Mouse (Mus musculus): ENCODE results near the gene Vmn1r55.

DNA sequence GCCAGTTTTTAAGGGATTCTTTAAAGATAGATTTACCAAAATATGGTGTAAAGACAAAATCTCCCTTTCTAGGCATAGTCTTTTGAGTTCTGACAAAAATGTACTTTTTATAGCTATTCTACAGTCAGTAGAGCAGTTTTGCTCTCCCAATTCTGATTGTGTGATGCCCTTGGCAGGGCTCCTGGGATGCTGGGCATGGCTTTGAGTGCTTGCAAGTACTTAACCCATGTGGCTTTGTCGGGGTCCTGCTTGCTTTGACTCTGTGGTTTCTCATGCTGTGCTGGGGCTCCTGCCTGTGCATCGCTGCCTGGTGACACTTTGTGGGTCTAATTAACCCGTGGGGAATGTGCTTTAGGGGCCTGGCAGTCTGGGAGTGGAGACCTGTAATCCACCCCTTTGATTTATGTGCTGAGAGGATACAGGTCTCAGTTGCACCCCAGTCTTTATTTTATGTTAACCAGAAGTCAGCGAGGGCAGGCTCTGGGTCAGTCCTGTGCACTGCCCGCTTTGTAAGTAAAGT, 62.5 kb downstream of the Vmn1r55 start:
- TF ChIP-seq E2F4 (IDR thresholded peaks at IDR 0.05; ENCODE audit: insufficient replicate concordance, low read depth, low read length) (no peak), POLR2A (IDR thresholded peaks at IDR 0.05; ENCODE audit: low read depth, low read length) (no peak), CHD2 (IDR thresholded peaks at IDR 0.05; ENCODE audit: low read length) (no peak), CTCF (conservative IDR thresholded peaks at IDR 0.05 in 1 of 2, IDR thresholded peaks at IDR 0.05 in 1 of 2; ENCODE audit: low read depth in 2 of 2, low read length in 2 of 2) (no peak), MAFK (IDR thresholded peaks at IDR 0.05; ENCODE audit: insufficient replicate concordance, low read length) (no peak), EP300 (IDR thresholded peaks at IDR 0.05; ENCODE audit: low read length) (no peak), ETS1 (conservative IDR thresholded peaks at IDR 0.05; ENCODE audit: low read depth, low read length) (no peak), USF1 (IDR thresholded peaks at IDR 0.05; ENCODE audit: low read depth, low read length) (no peak), SMC3 (IDR thresholded peaks at IDR 0.05; ENCODE audit: low read depth, low read length) (no peak), MAX (IDR thresholded peaks at IDR 0.05; ENCODE audit: low read length) (no peak), MXI1 (IDR thresholded peaks at IDR 0.05; ENCODE audit: low read depth, low read length) (no peak), ZC3H11A (IDR thresholded peaks at IDR 0.05; ENCODE audit: low read depth, low read length) (no peak), POLR2AphosphoS2 (IDR thresholded peaks at IDR 0.05; ENCODE audit: low read depth, low read length) (no peak), MEF2A (IDR thresholded peaks at IDR 0.05; ENCODE audit: borderline replicate concordance, low read depth, low read length) (no peak)
